Mouse (Mus musculus) lung, postnatal 4 days (tissue): ENCODE measurements at regions not wholly inside any gene's neighbourhood (a gene's known extent, or its start where the extent isn't known, plus 50 kb on each side); places are given as distances from the start of the nearest gene placed in this dataset.

ENCODE experiments used
- DNase-seq, 2 experiments: peaks; one replicate each; pipeline ENCODE4 v3.0.0; 2021

- no peak for DNase-seq
Measured at GRCm38 (mm10) chr16:76232680-76233079, 140.9 kb downstream of the Nrip1 start.

DNA sequence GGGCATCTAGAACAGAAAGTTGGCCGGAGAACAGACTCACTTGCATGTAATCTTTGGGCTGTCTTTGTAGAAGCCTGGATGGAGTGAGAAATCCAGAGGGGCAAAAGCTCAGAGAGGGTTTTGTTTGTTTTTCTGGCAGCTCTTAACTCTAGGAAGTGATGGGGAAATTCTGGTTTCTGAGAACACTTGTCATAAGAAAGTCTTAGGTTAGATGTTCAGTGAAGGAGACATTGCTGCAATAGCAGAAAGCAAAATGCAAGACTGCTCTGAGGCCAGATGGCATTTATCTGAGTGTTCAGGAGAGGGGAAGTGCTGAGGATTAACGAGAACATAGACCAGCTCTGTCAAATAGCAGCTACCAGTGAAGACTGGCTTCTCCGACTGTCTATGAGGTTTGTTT is 141.5 kb downstream of the Nrip1 start:
- no peak for DNase-seq

- DNase-seq, result no peak
Measured at GRCm38 (mm10) chr16:76230516-76231302, 142.9 kb downstream of the Nrip1 start.

- DNase-seq, result no peak
Measured at GRCm38 (mm10) chr16:76228451-76228850, 145.2 kb downstream of the Nrip1 start.

DNA sequence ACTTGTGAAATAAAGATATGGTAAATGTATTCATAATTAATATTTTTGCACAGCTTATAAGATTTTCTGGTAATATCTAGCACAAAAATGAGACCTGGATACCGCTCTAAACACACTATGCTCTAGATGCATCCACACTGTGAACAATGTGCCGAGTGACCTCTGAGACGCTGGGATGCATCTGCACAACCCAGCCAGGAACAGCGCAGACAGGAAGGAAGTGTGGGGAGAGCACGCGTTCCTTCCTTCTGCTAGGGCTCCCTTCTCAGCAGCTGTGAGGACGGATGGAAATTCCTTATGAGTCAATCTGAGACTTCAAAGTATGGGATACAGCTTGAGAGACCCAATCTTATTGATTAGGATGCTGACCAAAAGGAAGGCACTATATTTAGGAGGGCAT is 147.2 kb downstream of the Nrip1 start:
- DNase-seq, result peak in 1 of 2 experiments; percentile 29

DNA sequence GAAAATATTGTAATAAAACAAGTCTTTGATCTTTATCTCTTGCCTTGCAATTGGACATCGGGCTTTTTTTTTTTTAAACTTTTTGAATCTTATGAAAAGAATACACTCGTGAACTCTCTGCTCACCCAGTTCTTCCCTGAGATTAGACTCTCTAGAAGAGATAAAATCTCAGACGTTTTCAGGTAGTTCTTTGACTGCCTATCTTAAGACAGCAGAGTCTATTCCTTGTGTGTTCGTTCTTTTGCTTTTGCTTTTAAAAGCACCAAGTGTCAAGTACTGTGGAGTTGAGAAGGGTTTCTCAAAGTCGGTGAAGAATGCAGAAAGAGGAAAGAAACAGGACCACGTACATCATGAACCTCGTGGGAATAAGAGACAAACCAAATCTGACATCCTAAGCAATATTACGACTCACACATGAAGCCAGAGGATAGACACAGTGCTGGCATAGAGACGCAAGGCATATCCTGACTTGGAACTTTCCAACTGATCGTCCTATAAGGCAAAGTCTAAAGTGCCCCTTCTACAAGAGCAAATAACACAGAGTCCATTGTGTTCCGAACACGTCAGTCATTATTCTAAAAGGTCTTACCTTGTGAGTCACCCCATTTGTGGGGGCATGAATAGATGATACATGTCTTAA is 147.9 kb downstream of the Nrip1 start:
- DNase-seq, result no peak

- DNase-seq, result peak; percentile 25 to 42
Measured at GRCm38 (mm10) chr16:76224901-76225586, 148.6 kb downstream of the Nrip1 start.

GRCm38 (mm10) chr16:76223716-76224115 is 149.9 kb downstream of the Nrip1 start:
- DNase-seq, result no peak

GRCm38 (mm10) chr16:76222960-76223359 is 150.7 kb downstream of the Nrip1 start:
- DNase-seq, result no peak

- DNase-seq, result no peak
Measured at GRCm38 (mm10) chr16:76220466-76220865, 153.2 kb downstream of the Nrip1 start.

DNA sequence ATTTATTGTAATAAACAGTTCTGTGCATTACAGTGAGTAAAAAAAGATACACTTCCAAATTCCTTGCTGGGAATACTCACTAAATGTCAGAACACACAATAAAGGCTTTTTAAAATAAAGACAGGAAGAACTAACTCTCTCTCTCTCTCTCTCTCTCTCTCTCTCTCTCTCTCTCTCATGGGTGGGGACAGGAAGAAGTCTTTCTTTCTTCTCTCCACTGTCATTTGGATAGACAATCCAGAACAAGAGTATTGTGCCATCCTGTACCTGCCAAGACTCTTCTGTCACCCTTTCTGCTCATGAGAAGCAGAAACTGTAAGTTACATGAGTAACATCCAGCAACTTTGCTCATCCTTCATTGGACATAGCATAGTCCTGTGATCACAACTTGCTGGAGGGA is 154.4 kb downstream of the Nrip1 start:
- no peak for DNase-seq

- no peak for DNase-seq
Measured at GRCm38 (mm10) chr16:76218310-76219170, 155.1 kb downstream of the Nrip1 start.

- DNase-seq, result no peak
Measured at GRCm38 (mm10) chr16:76216184-76216583, 157.4 kb downstream of the Nrip1 start.

DNA sequence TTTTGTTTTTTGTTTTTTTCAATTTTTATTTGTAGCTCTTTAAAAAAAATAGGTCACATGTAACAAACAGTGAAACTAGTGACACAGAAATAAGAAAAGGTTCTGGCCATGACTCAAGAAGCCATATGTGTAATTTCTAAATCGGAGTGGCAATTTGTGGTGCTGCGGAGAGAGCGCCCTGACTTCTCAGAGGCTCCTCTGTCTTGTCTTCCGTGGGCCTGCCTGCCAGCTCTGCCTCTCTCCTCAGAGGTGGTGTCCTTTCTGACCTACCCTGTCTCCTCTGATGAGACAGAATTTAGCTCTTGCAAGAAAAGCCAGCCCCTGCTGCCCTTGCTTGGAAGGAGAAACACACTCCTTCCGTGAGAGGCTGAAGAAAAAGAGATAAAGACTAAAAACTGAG is 158.1 kb downstream of the Nrip1 start:
- DNase-seq, result no peak

DNA sequence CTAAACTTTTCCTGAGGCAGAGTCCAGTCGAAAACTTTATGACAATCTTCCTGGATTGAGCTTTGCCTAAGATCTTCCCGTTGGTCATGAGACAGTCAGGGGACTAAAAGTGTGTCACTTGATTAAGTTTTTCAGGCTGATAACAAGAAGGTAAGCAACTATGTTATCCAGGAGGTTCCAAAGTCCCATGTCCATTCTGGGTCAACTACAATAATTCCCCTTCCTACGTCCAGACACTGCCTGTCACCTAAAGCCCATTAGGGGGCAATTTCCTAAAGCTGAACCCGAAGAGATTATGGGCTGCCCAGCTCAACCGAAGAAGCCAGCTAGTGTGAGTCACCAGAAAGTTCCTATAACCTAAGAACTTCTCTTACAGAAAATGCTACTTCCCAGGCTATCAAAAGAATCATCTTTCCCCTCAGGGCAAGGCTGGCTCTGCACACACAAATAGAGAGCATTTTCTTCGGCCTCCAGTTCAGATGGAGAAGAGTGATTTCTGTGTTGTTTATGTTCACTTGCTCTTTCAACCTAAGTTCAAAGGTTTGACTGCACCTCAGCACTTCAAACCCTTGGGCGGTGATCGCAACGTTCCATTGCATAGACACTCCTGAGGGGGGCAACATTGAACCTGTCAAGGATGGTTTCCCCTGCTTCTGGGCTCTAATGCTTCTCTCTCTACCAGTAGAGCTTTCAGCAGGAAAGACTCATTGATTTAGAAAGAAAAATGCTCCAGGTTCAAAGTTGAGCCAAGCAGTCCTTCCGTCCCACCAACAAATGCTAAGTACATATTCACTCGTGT is 171.7 kb downstream of the Nrip1 start:
- peak in 1 of 2 experiments; percentile 49 for DNase-seq

- no peak for DNase-seq
Measured at GRCm38 (mm10) chr16:76200801-76201728, 172.6 kb downstream of the Nrip1 start.

- DNase-seq, result peak in 1 of 2 experiments; percentile 43
Measured at GRCm38 (mm10) chr16:76200268-76200667, 173.4 kb downstream of the Nrip1 start.

DNA sequence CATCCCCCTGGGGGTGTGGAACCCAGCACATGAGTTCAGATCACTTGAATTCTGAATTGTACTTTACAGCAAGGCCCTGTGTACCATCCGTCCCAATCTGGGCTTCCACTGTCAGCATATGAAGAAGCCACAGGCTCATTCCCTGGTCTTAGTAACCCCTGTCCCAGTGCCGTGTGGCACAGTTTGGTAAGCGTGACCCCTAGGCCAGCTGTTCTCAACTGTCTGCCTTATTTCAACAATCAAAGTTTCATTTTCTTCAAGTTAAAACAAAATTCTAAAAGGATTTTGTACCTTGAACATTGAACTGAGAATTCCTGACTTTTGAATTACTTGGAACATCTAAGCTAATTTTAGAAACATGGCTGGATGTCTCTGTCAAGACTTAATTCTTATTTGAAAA is 174.6 kb downstream of the Nrip1 start:
- no peak for DNase-seq

DNA sequence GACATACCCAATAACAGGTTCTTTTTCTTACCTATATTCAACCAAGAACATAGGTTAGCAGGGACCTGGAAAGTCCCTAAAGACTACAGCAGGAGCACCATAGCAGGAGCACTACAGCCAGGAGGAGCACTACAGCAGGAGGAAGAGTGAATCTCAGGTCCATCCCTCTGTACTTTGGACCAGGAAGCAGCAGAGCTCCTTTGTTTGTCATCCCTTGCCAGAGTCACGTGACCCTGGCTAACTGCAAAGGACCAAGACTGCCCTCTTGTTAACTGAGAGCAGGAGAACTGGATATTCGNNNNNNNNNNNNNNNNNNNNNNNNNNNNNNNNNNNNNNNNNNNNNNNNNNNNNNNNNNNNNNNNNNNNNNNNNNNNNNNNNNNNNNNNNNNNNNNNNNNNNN is 172.2 kb upstream of the Samsn1 start:
- no peak for DNase-seq

DNA sequence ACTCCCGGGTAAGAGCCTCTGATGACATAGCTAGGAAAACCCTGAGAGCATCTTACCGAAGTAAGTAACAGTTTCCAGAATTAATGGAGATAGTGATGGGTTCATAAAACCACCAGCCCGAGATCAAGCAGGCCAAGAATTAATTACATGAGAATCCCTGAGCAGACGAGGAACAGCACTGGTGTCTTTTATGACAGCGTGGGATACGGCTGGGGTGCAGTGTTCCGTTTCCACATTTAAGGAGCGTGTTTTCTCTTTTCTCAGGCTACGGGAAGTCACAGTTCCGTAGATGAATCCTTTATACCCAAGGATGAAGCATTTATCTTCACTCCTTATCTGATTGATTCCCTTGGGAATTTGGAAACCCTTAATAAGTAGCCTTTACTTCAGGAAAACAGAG is 169.1 kb upstream of the Samsn1 start:
- DNase-seq, result no peak

GRCm38 (mm10) chr16:76183556-76183955 is 161.5 kb upstream of the Samsn1 start:
- no peak for DNase-seq
